Mouse (Mus musculus): ENCODE measurements around the gene Lpar3. TPM values are rescaled to one million over a fixed set of nuclear protein-coding genes. Genes with fewer than 3 reads are reported as not detected.

The Lpar3 gene
- polyA plus RNA-seq, 1 experiment from 2014 or later, result 1.4 TPM

GRCm38 (mm10) chr3:146244630-146245029 lies 23.9 kb downstream of the Lpar3 start:
- H3K27ac ChIP-seq, result no peak overlapping the region
- H3K27me3 ChIP-seq, result no peaks in the 10 kb centered on the region
- H3K4me1 ChIP-seq, result no peaks in the 10 kb centered on the region
- H3K4me3 ChIP-seq, result no peak overlapping the region
- H3K9ac ChIP-seq, result no peak overlapping the region
- 78% methylated on average over 1 of the region's 1 CpGs for WGBS
- ATAC-seq (ENCODE audit: insufficient number of reproducible peaks, insufficient read depth, low FRiP score, low TSS enrichment), result no peak
- H3K36me3 ChIP-seq, result no peaks in the 10 kb centered on the region
- no peaks in the 10 kb centered on the region for H3K9me3 ChIP-seq
- no peak overlapping the region for H3K4me2 ChIP-seq (replicated peaks)

DNA sequence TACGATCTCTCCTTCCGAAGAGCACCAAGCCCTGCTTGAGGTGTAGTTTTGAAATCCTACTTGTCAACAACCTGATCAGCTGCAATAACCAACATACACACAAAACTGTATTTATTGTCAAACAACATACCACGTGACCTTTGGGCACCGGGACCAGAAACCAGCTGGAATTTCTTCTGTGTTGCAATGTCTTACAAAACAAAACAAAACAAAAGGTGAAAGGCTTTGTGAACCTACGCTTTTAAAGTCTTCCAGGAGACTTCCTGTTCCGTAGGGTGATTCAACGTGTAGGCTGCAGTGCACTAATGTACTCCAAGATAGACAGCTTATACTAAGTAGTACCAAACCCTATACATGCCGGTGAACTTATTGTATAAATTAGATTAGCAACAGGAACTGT lies 25.8 kb downstream of the Lpar3 start:
- no peaks in the 10 kb centered on the region for H3K27me3 ChIP-seq
- no peak overlapping the region for H3K4me3 ChIP-seq
- H3K9ac ChIP-seq, result no peak overlapping the region
- no peak overlapping the region for H3K27ac ChIP-seq
- WGBS, result 80% methylated on average over 8 of the region's 8 CpGs
- H3K36me3 ChIP-seq, result no peaks in the 10 kb centered on the region
- H3K4me1 ChIP-seq, result no peaks in the 10 kb centered on the region
- no peaks in the 10 kb centered on the region for H3K9me3 ChIP-seq
- ATAC-seq (ENCODE audit: insufficient number of reproducible peaks, insufficient read depth, low FRiP score, low TSS enrichment), result no peak
- H3K4me2 ChIP-seq (replicated peaks), result no peak overlapping the region

DNA sequence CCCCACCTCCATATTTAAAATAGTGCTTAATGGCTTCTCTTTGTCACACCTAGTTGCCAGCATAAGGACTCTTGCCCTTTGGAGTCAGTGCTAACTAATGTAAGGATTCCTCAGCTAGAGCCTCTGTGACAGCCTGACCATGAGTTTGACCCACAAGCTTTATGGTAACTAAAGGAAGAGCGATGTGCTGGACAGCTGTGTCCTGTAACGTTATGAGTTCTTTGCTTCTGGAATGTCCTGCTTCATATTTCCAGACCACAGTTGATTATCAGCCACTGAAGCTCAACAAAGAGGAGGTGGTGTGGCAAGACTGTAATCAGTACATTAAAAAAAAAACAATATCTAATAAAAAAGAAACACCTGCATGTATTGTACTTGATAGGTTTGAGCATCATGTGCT lies 26.2 kb downstream of the Lpar3 start:
- no peaks in the 10 kb centered on the region for H3K9me3 ChIP-seq
- no peaks in the 10 kb centered on the region for H3K27me3 ChIP-seq
- 83% methylated on average over 2 of the region's 2 CpGs for WGBS
- H3K4me2 ChIP-seq (replicated peaks), result no peak overlapping the region
- H3K9ac ChIP-seq, result no peak overlapping the region
- no peak overlapping the region for H3K4me3 ChIP-seq
- no peaks in the 10 kb centered on the region for H3K4me1 ChIP-seq
- ATAC-seq (ENCODE audit: insufficient number of reproducible peaks, insufficient read depth, low FRiP score, low TSS enrichment), result no peak
- H3K36me3 ChIP-seq, result no peaks in the 10 kb centered on the region
- no peak overlapping the region for H3K27ac ChIP-seq

GRCm38 (mm10) chr3:146249895-146250294 lies 29.1 kb downstream of the Lpar3 start:
- no peak overlapping the region for H3K27ac ChIP-seq
- 77% methylated on average over 8 of the region's 8 CpGs for WGBS
- no peak overlapping the region for H3K4me2 ChIP-seq (replicated peaks)
- no peak overlapping the region for H3K4me3 ChIP-seq
- H3K9me3 ChIP-seq, result no peaks in the 10 kb centered on the region
- no peaks in the 10 kb centered on the region for H3K36me3 ChIP-seq
- H3K4me1 ChIP-seq, result 0 out of 2 replicates have a peak, but pooled peaks cover 5% of the 10 kb centered on the region
- no peaks in the 10 kb centered on the region for H3K27me3 ChIP-seq
- ATAC-seq (ENCODE audit: insufficient number of reproducible peaks, insufficient read depth, low FRiP score, low TSS enrichment), result no peak
- H3K9ac ChIP-seq, result no peak overlapping the region

DNA sequence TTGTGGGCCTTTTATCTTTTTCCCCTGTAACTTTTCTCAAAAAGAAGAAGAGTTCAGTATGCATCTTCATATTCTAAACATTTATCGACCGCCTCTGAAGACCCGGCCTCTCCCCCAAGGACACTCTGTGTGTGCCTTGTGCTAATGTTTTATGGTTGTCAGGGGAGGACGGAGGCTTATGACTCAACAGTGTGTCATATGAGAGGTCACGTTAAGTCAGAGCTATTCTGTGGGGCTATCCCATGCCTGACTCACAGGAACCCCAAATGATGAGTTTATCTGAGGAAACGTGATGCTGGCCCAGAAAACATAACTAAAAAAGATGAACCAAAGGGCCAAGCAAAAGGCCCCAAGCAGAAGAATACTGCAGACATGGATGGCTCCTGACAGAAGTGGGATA lies 31.0 kb downstream of the Lpar3 start:
- no peak overlapping the region for H3K27ac ChIP-seq
- H3K4me3 ChIP-seq, result no peak overlapping the region

GRCm38 (mm10) chr3:146253736-146254320 lies 33.1 kb downstream of the Lpar3 start:
- no peak for ATAC-seq (ENCODE audit: insufficient number of reproducible peaks, insufficient read depth, low FRiP score, low TSS enrichment)
- Histone ChIP-seq H3K27ac (no peak overlapping the region), H3K4me1 (0 out of 2 replicates have a peak, but pooled peaks cover 5% of the 10 kb centered on the region), H3K9ac (no peak overlapping the region), H3K36me3 (no peaks in the 10 kb centered on the region), H3K9me3 (no peaks in the 10 kb centered on the region), H3K4me2 (replicated peaks) (no peak overlapping the region), H3K4me3 (no peak overlapping the region), H3K27me3 (no peaks in the 10 kb centered on the region)
- 34% methylated on average over 3 of the region's 3 CpGs for WGBS

More for the DNA sequence above, 31.0 kb downstream of the Lpar3 start:
- Histone ChIP-seq H3K4me1 (0 out of 2 replicates have a peak, but pooled peaks cover 5% of the 10 kb centered on the region), H3K9ac (no peak overlapping the region), H3K27me3 (no peaks in the 10 kb centered on the region), H3K9me3 (no peaks in the 10 kb centered on the region), H3K36me3 (no peaks in the 10 kb centered on the region), H3K4me2 (replicated peaks) (no peak overlapping the region)
- ATAC-seq (ENCODE audit: insufficient number of reproducible peaks, insufficient read depth, low FRiP score, low TSS enrichment), result no peak
- WGBS, result 86% methylated on average over 6 of the region's 6 CpGs

GRCm38 (mm10) chr3:146255123-146255522 lies 34.4 kb downstream of the Lpar3 start:
- WGBS, result 95% methylated on average over 5 of the region's 5 CpGs
- H3K9ac ChIP-seq, result no peak overlapping the region
- no peak for ATAC-seq (ENCODE audit: insufficient number of reproducible peaks, insufficient read depth, low FRiP score, low TSS enrichment)
- no peaks in the 10 kb centered on the region for H3K27me3 ChIP-seq
- H3K4me3 ChIP-seq, result no peak overlapping the region
- no peak overlapping the region for H3K4me2 ChIP-seq (replicated peaks)
- H3K36me3 ChIP-seq, result no peaks in the 10 kb centered on the region
- 0 out of 2 replicates have a peak, but pooled peaks cover 5% of the 10 kb centered on the region for H3K4me1 ChIP-seq
- H3K27ac ChIP-seq, result no peak overlapping the region
- no peaks in the 10 kb centered on the region for H3K9me3 ChIP-seq

DNA sequence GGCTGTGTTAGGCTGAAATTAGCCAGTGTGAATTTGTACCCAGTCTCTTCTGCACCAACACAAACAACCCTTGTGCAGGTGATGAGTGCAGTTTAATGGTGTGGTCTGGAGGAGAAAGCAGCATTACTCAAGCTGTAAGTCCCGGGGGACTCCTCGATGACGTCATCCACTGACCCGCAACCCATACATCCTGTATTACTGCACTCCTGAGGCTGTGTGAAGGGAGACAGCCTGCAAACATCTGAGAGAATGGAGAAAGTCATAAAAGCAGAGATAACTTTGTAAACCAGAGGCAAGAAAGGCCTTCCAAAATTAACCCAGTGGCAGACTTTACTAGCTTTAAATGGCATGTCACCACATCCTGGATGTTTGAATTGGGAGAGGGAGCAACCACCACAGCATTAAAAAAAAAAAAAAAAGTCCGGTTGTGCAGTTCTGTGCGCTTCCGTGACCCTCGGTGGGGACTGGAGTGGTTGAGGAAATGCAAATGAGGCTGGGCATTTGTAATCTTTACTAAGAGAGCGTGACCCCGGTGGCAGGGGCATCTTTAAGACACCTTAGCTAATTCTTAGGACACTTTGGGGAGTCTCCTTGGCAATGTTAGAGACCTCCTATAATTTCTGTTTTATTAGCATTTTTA lies 36.8 kb downstream of the Lpar3 start:
- Histone ChIP-seq H3K4me1 (0 out of 2 replicates have a peak, but pooled peaks cover 5% of the 10 kb centered on the region), H3K4me3 (no peak overlapping the region), H3K36me3 (no peaks in the 10 kb centered on the region), H3K9ac (no peak overlapping the region), H3K9me3 (no peaks in the 10 kb centered on the region), H3K27ac (no peak overlapping the region), H3K4me2 (replicated peaks) (no peak overlapping the region), H3K27me3 (no peaks in the 10 kb centered on the region)
- ATAC-seq (ENCODE audit: insufficient number of reproducible peaks, insufficient read depth, low FRiP score, low TSS enrichment), result no peak
- 68% methylated on average over 10 of the region's 10 CpGs for WGBS

DNA sequence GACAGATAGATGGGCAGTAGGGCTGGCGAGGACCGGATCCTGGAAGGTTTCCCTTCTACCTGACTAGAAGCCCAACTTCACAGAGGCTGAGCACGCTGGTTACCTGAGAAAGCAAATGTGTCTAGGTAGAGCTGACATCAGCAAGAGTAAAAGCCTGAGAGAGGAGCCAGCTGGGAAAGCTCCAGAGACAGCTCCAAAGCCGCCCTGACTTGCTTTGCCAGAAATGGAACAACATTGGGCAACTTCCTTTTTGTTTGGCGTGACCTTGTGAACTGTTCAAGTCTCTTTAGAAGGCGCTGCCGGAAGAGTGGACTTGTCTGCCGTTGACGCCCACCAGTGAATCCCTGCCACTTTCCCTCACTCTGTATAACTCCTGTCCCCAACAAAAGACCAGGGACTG lies 39.4 kb downstream of the Lpar3 start:
- 90% methylated on average over 9 of the region's 9 CpGs for WGBS

GRCm38 (mm10) chr3:146260845-146261244 lies 40.1 kb downstream of the Lpar3 start:
- Histone ChIP-seq H3K36me3 (no peaks in the 10 kb centered on the region), H3K9ac (no peak overlapping the region), H3K4me1 (no peaks in the 10 kb centered on the region), H3K9me3 (no peaks in the 10 kb centered on the region), H3K4me2 (replicated peaks) (no peak overlapping the region), H3K4me3 (no peak overlapping the region), H3K27ac (no peak overlapping the region), H3K27me3 (no peaks in the 10 kb centered on the region)
- no peak for ATAC-seq (ENCODE audit: insufficient number of reproducible peaks, insufficient read depth, low FRiP score, low TSS enrichment)
- WGBS, result 83% methylated on average over 11 of the region's 11 CpGs

More for the DNA sequence above, 39.4 kb downstream of the Lpar3 start:
- no peak for ATAC-seq (ENCODE audit: insufficient number of reproducible peaks, insufficient read depth, low FRiP score, low TSS enrichment)
- no peaks in the 10 kb centered on the region for H3K27me3 ChIP-seq
- no peak overlapping the region for H3K9ac ChIP-seq
- no peak overlapping the region for H3K4me2 ChIP-seq (replicated peaks)
- no peak overlapping the region for H3K4me3 ChIP-seq
- H3K36me3 ChIP-seq, result no peaks in the 10 kb centered on the region
- H3K9me3 ChIP-seq, result no peaks in the 10 kb centered on the region
- no peaks in the 10 kb centered on the region for H3K4me1 ChIP-seq
- no peak overlapping the region for H3K27ac ChIP-seq

- no peak overlapping the region for H3K4me3 ChIP-seq
- H3K4me2 ChIP-seq (replicated peaks), result no peak overlapping the region
- no peak overlapping the region for H3K27ac ChIP-seq
- no peaks in the 10 kb centered on the region for H3K9me3 ChIP-seq
- no peaks in the 10 kb centered on the region for H3K27me3 ChIP-seq
- 35% methylated on average over 1 of the region's 1 CpGs for WGBS
- H3K4me1 ChIP-seq, result no peaks in the 10 kb centered on the region
- no peaks in the 10 kb centered on the region for H3K36me3 ChIP-seq
- no peak for ATAC-seq (ENCODE audit: insufficient number of reproducible peaks, insufficient read depth, low FRiP score, low TSS enrichment)
- H3K9ac ChIP-seq, result no peak overlapping the region
Observed at GRCm38 (mm10) chr3:146262536-146262935, 41.8 kb downstream of the Lpar3 start.

DNA sequence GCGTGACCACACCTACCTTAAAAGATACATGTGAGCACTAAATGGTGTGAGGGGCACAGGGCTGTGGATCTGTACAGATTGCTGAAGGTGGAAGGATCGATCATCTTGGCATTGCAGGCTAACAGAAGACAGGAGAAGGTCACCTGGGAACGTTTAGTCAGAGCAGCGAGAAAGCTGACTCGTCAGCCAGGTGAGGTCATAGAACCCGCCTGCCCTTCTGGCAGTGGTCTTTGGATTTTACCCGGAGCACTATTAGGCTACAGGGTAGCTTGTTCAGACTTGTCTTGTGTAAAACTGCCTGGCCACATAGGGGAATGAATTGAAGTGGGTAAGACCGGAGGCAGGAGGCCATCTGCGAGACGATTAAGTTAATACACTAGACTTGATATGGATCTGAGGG lies 43.4 kb downstream of the Lpar3 start:
- Histone ChIP-seq H3K27ac (no peak overlapping the region), H3K27me3 (no peaks in the 10 kb centered on the region), H3K36me3 (no peaks in the 10 kb centered on the region), H3K9me3 (no peaks in the 10 kb centered on the region), H3K4me1 (no peaks in the 10 kb centered on the region), H3K4me2 (replicated peaks) (no peak overlapping the region), H3K9ac (no peak overlapping the region), H3K4me3 (no peak overlapping the region)
- 82% methylated on average over 10 of the region's 10 CpGs for WGBS
- ATAC-seq (ENCODE audit: insufficient number of reproducible peaks, insufficient read depth, low FRiP score, low TSS enrichment), result no peak
